Mouse (Mus musculus) brain, embryonic 14.5 days (tissue): ENCODE data around the gene Tmem139. TPM values are rescaled to one million over a fixed set of nuclear protein-coding genes. Genes with fewer than 3 reads are reported as not detected.

ENCODE experiments used
- DNase-seq: peaks from one replicate; pipeline ENCODE4 v3.0.0-alpha.2; 2011; ENCODE audit warnings: low read depth
- CTCF ChIP-seq: fragments of 200-500 bp; IDR thresholded peaks from 2 replicates; pipeline ENCODE4 v1.5.1; 2012; ENCODE audit warnings: inconsistent platforms, mild to moderate bottlenecking, moderate library complexity, borderline replicate concordance; ENCODE audit not compliant: insufficient read depth, insufficient read length; ENCODE audit errors: extremely low read depth
- POLR2A ChIP-seq: fragments of 200-500 bp; IDR thresholded peaks from 2 replicates; pipeline ENCODE4 v1.6.1; 2012; ENCODE audit warnings: mild to moderate bottlenecking, inconsistent platforms, borderline replicate concordance; ENCODE audit not compliant: poor library complexity, insufficient read depth, insufficient read length, severe bottlenecking; ENCODE audit errors: extremely low read depth
- polyA plus RNA-seq: library from polyadenylated mRNA; depleted of rRNA; stranded (reverse); fragments of >200 nt; gene quantifications from 2 replicates; pipeline ENCODE4 v1.2.3, GENCODE M21; 2012; rRNA removed

The Tmem139 gene
- 0.14 TPM in 1 of 2 replicates, not detected in the other for polyA plus RNA-seq

GRCm38 (mm10) chr6:42261524-42262170, at the start of gene Tmem139:
Tmem139 (plus strand) TSS chr6:42261970.
- TF ChIP-seq CTCF = no peak
- no peak for TF ChIP-seq POLR2A

GRCm38 (mm10) chr6:42215028-42215427, 46.7 kb upstream of the Tmem139 start, which contains the start of gene Tas2r144:
Tas2r144 (plus strand) TSS chr6:42215328.
- no peak for TF ChIP-seq CTCF
- no peak for TF ChIP-seq POLR2A
- DNase-seq = no peak

More at GRCm38 (mm10) chr6:42261524-42262170, at the start of gene Tmem139:
- no peak for DNase-seq

DNA sequence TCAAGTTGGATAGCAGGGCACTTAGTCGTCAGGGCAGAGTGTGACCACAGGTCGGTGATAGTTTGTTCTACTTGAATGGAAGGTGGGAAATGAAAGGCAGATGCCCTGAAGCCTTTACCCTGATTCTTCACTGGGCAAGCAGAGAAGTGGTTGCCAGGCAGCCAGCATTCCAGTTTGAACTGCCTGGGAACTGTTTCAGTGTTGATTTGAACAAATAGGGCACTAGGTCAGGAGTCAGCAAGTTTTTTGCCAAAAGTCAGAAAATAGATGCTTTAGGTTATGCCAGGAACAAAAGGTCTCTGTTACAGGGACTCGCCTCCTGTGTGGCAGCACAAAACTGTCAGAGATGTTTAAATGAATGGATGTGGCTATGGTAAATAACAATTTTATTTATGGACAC, 39.5 kb upstream of the Tmem139 start:
- no peak for DNase-seq

DNA sequence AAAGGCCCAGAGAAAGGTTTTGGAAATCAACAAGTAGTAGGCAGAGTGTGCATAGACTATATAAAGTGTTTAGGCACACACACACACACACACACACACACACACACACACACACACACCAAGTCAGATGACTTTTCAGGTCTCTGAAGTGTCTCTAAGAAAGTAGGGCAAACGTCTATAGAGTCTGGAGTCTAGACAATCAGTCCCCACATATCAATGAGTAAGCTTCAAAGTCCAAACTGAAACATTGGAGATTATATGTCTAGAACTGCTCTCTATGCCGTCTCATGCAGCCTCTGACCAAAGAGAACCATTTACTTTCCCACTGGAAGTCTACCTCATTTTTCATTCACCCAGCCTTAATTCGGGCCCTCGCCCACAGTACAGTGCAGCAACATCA, 36.7 kb upstream of the Tmem139 start:
- DNase-seq = no peak
- TF ChIP-seq CTCF = no peak
- TF ChIP-seq POLR2A = no peak

More for the DNA sequence above, 39.5 kb upstream of the Tmem139 start:
- TF ChIP-seq POLR2A (no peak), CTCF (no peak)

DNA sequence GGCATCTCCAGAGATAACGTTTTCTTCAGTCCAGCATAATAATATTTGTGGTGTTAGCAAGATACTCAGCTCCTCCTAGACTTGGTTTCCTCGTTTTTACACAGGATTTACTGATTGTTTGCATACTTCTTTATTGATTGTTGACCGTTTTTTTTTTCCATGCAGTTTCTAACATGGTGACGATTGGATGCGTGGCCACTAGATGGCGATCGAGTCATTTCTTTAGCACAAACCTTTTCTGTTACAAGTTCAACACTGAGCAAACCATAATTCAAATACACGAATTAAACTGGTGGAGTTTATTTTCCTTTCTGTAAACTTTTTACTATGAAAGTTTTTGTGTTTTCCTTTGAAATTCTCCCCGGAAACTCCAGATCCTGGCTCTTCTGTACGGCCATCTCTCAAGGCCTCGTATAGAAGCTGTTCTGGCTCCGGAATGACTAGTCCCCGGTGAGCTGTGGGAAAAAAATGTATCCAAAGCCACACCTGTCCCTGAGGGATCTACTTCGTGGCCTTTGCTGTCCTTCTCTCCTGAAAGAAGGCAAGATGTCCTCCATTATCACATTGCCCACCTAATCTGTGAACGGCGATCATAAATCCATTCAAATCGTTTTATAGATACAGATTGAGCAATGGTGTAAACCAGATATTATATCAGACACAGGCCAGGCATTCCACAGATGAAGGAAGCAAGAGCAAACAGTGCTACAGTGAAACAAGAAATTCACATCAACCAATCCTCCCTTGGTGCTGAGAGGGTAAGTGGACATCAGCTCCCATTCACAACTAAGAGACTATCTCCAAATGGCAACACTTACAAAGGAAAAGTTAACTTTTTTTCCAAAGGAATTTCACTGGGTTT, 34.3 kb upstream of the Tmem139 start:
- peak; percentile 86 for DNase-seq
- TF ChIP-seq POLR2A (no peak), CTCF (peak; percentile 75; the same call in 1 of the 2 replicates)

DNA sequence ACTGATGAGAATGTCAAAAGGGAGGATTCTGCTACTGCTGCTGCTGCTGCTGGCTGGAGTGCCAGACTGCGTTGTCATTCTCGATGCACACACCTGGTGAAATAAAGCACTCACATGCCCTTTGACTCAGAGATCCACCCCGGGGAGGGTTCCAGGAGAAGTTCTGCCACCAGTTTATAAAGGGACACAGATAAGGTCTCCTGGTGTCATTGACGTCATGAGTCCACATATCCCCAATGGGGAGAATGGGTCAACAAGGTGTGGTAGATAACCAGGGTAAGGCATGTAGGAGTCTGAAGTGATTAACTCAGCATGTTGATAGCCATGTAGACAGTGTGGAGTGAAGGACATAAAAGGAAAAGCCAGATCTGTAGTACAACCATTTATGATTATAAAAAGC, 32.2 kb upstream of the Tmem139 start:
- TF ChIP-seq POLR2A = no peak
- TF ChIP-seq CTCF = no peak
- DNase-seq = no peak

DNA sequence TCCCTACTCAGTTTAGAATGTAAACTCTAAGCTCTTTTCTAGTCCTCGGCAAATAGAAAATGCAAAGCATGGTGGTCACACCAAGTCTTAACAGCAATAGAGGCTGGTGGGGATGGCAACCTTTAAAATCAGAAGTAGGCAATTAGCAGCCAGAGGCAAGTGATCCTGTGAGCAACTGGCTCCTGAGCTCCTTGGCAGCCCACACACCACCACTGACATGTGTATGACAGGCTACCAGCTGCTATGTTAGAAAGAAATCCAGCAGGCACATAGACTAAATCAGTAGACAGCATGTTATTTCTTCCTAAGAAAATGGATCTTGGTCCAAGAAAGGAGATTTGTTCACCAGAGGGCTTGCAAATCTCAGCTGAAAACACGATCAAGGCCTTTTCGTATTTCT, 30.6 kb upstream of the Tmem139 start:
- peak; percentile 66 for DNase-seq
- TF ChIP-seq CTCF = no peak
- no peak for TF ChIP-seq POLR2A

- no peak for TF ChIP-seq CTCF
- no peak for TF ChIP-seq POLR2A
- DNase-seq = no peak
Observed at GRCm38 (mm10) chr6:42237276-42237805, 24.4 kb upstream of the Tmem139 start.

DNA sequence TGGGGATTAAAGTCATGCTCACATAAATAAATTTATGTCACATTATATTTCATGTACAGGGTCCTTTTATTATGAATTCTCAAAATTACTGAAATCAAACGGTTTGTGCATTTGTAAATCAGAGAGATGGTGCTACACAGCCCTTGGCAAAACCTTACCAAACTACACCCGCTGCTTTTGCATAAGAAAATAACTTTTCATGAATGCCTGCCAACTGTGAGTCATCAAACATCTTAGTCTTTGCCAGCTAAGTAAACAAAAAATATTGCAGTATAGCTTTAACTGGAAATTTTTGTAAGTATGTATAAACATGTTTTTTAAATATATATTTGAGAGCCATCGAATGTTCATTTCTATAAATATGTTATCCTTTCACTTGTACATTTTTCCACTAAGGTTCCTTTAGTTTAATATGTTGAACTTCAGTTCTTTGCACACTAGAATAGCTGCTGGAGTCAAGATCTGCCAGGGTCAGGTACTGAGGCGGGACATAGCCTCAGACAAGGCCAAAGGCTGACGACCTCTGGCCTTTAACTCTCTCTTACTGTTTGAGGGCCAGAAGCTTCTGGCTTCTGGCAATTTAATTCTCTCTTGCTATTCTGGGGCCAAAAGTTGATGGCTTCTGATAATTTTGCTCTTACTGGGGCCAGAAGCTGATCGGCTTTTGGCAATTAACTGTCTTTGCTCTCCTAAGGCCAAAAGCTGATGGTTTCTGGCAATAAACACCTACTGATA, 20.3 kb upstream of the Tmem139 start:
- DNase-seq = peak; percentile 50
- no peak for TF ChIP-seq CTCF
- no peak for TF ChIP-seq POLR2A

DNA sequence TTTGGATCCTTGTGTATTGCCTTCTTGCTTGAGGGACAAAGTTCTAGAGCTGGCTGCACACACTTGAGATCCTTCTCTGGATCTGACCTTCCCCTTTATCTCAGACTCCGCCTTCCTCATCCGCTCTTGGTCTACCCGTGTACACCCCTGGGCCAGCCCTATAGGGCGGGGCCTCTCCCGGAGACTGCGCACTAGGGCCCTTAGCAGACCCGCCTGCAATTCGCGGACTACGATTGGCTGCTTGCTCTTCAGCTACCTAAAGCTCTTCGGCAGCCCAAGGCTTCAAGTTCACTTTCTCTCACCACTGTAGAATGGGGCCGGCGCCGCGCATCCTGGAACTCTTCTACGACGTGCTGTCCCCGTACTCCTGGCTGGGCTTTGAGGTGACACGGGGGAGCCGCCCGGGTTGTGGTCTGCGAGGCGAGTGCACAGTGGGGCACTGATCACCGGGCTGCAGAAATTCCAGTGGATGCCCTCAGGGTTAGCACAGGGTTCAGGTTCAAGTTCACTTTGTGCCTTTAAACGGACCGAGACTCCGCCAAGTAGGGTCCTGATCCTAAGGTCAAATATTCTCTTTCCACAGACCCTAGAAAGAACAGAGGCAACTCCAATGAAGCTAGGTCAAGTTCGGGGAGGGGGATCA, 15.9 kb upstream of the Tmem139 start, which contains the start of gene Gstk1:
Gene Gstk1, plus strand, starts transcription at position 225 of the 643 bp plus-strand sequence.
- DNase-seq = peak; percentile 94
- TF ChIP-seq CTCF = no peak
- no peak for TF ChIP-seq POLR2A
